Mouse (Mus musculus) thymus, adult 2 months (tissue): ENCODE measurements at regions not wholly inside any gene's neighbourhood (a gene's known extent, or its start where the extent isn't known, plus 50 kb on each side); places are given as distances from the start of the nearest gene placed in this dataset.

Experiments
- DNase-seq: peaks from one replicate; pipeline ENCODE4 v3.0.0; 2021
- H3K27ac ChIP-seq: fragments of 200-500 bp; 2 replicates; pipeline ENCODE4 v1.5.1; 2012; ENCODE audit warnings: low read length, control low read depth; ENCODE audit not compliant: control insufficient read depth, insufficient read depth
- H3K27me3 ChIP-seq: fragments of 200-500 bp; 2 replicates; pipeline ENCODE4 v1.6.1; 2012; ENCODE audit warnings: mild to moderate bottlenecking, low read length, moderate library complexity, mixed read lengths; ENCODE audit not compliant: control insufficient read depth, insufficient read depth
- H3K36me3 ChIP-seq: fragments of 200-500 bp; 2 replicates; pipeline ENCODE4 v1.6.1; 2012; ENCODE audit warnings: mild to moderate bottlenecking, low read length, moderate library complexity; ENCODE audit not compliant: control insufficient read depth, insufficient read depth
- H3K4me1 ChIP-seq: fragments of 200-500 bp; replicated peaks from 2 replicates; pipeline ENCODE4 v1.6.1; 2012; ENCODE audit warnings: low read length; ENCODE audit not compliant: control insufficient read depth, insufficient read depth
- H3K4me3 ChIP-seq: fragments of 200-500 bp; 2 replicates; pipeline ENCODE4 v1.5.1; 2012; ENCODE audit warnings: mild to moderate bottlenecking, low read length, control low read depth, moderate library complexity; ENCODE audit not compliant: control insufficient read depth, insufficient read depth
- CTCF ChIP-seq: fragments of 200-500 bp; IDR thresholded peaks from 2 replicates; pipeline ENCODE4 v1.5.1; 2012; ENCODE audit warnings: mild to moderate bottlenecking, control low read depth, low read length, moderate library complexity, borderline replicate concordance; ENCODE audit not compliant: control insufficient read depth, poor library complexity, insufficient read depth; ENCODE audit errors: extremely low read depth
- POLR2A ChIP-seq: fragments of 200-500 bp; IDR thresholded peaks from 2 replicates; pipeline ENCODE4 v1.6.1; 2012; ENCODE audit warnings: mild to moderate bottlenecking, low read length, control low read depth, moderate library complexity; ENCODE audit not compliant: control insufficient read depth, poor library complexity, insufficient read depth; ENCODE audit errors: extremely low read depth
- WGBS: fragments of 180-500 bp; shearing (Covaris S2); methylation state at CpG from one replicate; pipeline ENCODE4 v1.1.7; 2018; 5-methylcytosine and 5-hydroxymethylcytosine counted together

- 52% methylated on average over 3 of the region's 3 CpGs for WGBS
- Histone ChIP-seq H3K4me1 (peaks cover 3% of the 10 kb centered on the region; the same call in 1 of the 2 replicates), H3K27ac (no peak overlapping the region)
Measured at GRCm38 (mm10) chr8:116452806-116453205, 52.0 kb upstream of the Dynlrb2 start.

GRCm38 (mm10) chr8:116451397-116451796, 53.4 kb upstream of the Dynlrb2 start:
- H3K27me3 ChIP-seq = no peaks in the 10 kb centered on the region
- no peak for DNase-seq
- no peaks in the 10 kb centered on the region for H3K36me3 ChIP-seq
- H3K4me1 ChIP-seq = peaks cover 3% of the 10 kb centered on the region; the same call in 1 of the 2 replicates
- no peak for TF ChIP-seq CTCF
- no peak for TF ChIP-seq POLR2A
- H3K4me3 ChIP-seq = no peak overlapping the region
- no peak overlapping the region for H3K27ac ChIP-seq
- 85% methylated on average over 3 of the region's 3 CpGs for WGBS

More at GRCm38 (mm10) chr8:116452806-116453205, 52.0 kb upstream of the Dynlrb2 start:
- TF ChIP-seq CTCF (no peak), POLR2A (no peak)
- Histone ChIP-seq H3K4me3 (no peak overlapping the region), H3K36me3 (no peaks in the 10 kb centered on the region), H3K27me3 (no peaks in the 10 kb centered on the region)
- DNase-seq = no peak

- WGBS = 91% methylated on average over 2 of the region's 2 CpGs
- DNase-seq = no peak
- no peak overlapping the region for H3K4me3 ChIP-seq
- H3K27ac ChIP-seq = no peak overlapping the region
- no peaks in the 10 kb centered on the region for H3K27me3 ChIP-seq
- TF ChIP-seq CTCF (no peak), POLR2A (no peak)
- no peaks in the 10 kb centered on the region for H3K4me1 ChIP-seq
- H3K36me3 ChIP-seq = no peaks in the 10 kb centered on the region
Measured at GRCm38 (mm10) chr8:116447452-116447851, 57.3 kb upstream of the Dynlrb2 start.

- no peak for TF ChIP-seq CTCF
- no peak for TF ChIP-seq POLR2A
- Histone ChIP-seq H3K36me3 (no peaks in the 10 kb centered on the region), H3K27ac (no peak overlapping the region), H3K27me3 (no peaks in the 10 kb centered on the region), H3K4me1 (no peaks in the 10 kb centered on the region), H3K4me3 (no peak overlapping the region)
- no peak for DNase-seq
- 54% methylated on average over 2 of the region's 2 CpGs for WGBS
Measured at GRCm38 (mm10) chr8:116442827-116443226, 61.9 kb upstream of the Dynlrb2 start.

GRCm38 (mm10) chr8:116438895-116439294, 65.9 kb upstream of the Dynlrb2 start:
- Histone ChIP-seq H3K36me3 (no peaks in the 10 kb centered on the region), H3K4me3 (no peak overlapping the region), H3K4me1 (no peaks in the 10 kb centered on the region), H3K27me3 (no peaks in the 10 kb centered on the region), H3K27ac (no peak overlapping the region)
- 22% methylated on average over 7 of the region's 7 CpGs for WGBS
- TF ChIP-seq POLR2A (no peak), CTCF (peak; percentile 60; the same call in 1 of the 2 replicates)
- DNase-seq = peak; percentile 71

- no peak for DNase-seq
- Histone ChIP-seq H3K36me3 (no peaks in the 10 kb centered on the region), H3K27me3 (no peaks in the 10 kb centered on the region), H3K4me1 (no peaks in the 10 kb centered on the region), H3K27ac (no peak overlapping the region), H3K4me3 (no peak overlapping the region)
- TF ChIP-seq POLR2A (no peak), CTCF (no peak)
- WGBS = 85% methylated on average over 15 of the region's 15 CpGs
Measured at GRCm38 (mm10) chr8:116435268-116435980, 69.3 kb upstream of the Dynlrb2 start.
